Mouse (Mus musculus) midbrain, embryonic 10.5 days (tissue): ENCODE measurements around the gene Gm11492. TPM values are rescaled to one million over a fixed set of nuclear protein-coding genes. Genes with fewer than 3 reads are reported as not detected.

Experiments used
- DNase-seq: peaks from one replicate; pipeline ENCODE4 v3.0.0-alpha.2; 2017; ENCODE audit warnings: low spot score
- H3K27ac ChIP-seq: fragments of 300-500 bp; sonication (generic); replicated peaks from 2 replicates; pipeline ENCODE4 v1.5.1; 2016; ENCODE audit warnings: mild to moderate bottlenecking
- H3K27me3 ChIP-seq: fragments of 300-500 bp; sonication (generic); 2 replicates; pipeline ENCODE4 v1.6.1; 2016; ENCODE audit warnings: low read depth, mild to moderate bottlenecking; ENCODE audit not compliant: poor library complexity, severe bottlenecking
- H3K36me3 ChIP-seq: fragments of 300-500 bp; sonication (generic); 2 replicates; pipeline ENCODE4 v1.6.1; 2016; ENCODE audit warnings: mild to moderate bottlenecking, moderate library complexity
- H3K4me1 ChIP-seq: fragments of 300-500 bp; sonication (generic); 2 replicates; pipeline ENCODE4 v1.6.1; 2016
- H3K4me3 ChIP-seq: fragments of 300-500 bp; sonication (generic); 2 replicates; pipeline ENCODE4 v1.5.1; 2016; ENCODE audit warnings: mild to moderate bottlenecking, moderate library complexity
- H3K9me3 ChIP-seq: fragments of 300-500 bp; sonication (generic); replicated peaks from 2 replicates; pipeline ENCODE4 v1.6.1; 2016; ENCODE audit warnings: mild to moderate bottlenecking
- WGBS: fragments of 180-500 bp; shearing (Covaris S2); methylation state at CpG from one replicate; pipeline ENCODE4 v1.1.7; 2016; 5-methylcytosine and 5-hydroxymethylcytosine counted together
- polyA plus RNA-seq: library from polyadenylated mRNA; unstranded; fragments of >200 nt; fragmentation: Nextera tagmentation; extraction: Ambion mirVana; gene quantifications from 2 replicates; pipeline ENCODE4 v1.2.1, GENCODE M21; 2016

The Gm11492 gene
- polyA plus RNA-seq, 1 experiment from 2014 or later, result not detected

DNA sequence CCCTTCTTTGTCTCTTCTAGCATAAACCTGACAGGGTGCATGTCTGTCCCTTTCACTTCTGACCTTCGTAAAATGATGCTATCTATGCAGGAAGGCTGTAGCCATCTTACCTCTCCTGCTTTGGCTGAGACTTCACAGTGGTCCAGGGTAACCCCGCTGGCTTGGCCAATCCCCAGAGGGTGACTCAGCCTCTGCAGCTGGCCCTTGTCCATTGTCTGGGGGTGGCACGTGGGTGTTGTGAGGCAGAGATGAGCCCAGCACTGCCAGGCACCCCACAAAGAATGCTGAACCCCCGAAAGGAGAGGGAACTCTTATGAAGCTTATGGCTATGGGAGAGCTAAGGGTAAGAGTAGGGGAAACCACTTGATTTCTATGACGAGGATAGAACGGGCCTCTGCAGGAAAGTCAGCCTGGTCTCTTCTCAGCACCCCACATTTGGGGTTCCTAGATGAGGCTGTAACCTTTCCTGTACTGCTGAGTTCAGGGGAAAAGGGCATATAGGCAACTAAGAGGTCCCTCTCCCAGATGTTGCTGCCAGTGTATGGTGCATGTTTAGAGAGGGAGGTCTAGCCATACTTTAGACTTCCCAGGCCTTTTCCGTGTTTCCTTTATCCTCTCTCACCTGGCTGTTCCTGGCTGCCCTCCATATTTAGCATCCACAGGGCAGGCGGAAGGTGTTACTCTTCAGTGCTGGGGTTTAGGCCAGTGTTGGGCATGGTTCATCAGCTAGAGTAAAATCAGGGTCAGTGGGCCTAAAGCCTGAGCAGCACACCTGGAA lies 15.7 kb downstream of the Gm11492 start:
- Histone ChIP-seq H3K9me3 (no peaks in the 10 kb centered on the region), H3K4me1 (peaks cover 45% of the 10 kb centered on the region), H3K27ac (no peak overlapping the region), H3K36me3 (no peaks in the 10 kb centered on the region), H3K4me3 (no peak overlapping the region), H3K27me3 (peaks cover 21% of the 10 kb centered on the region)
- no peak for DNase-seq
- 84% methylated on average over 8 of the region's 8 CpGs for WGBS

GRCm38 (mm10) chr11:87583291-87584034 lies 17.0 kb downstream of the Gm11492 start:
- H3K27ac ChIP-seq, result no peak overlapping the region
- H3K4me3 ChIP-seq, result no peak overlapping the region
- H3K9me3 ChIP-seq, result no peaks in the 10 kb centered on the region
- DNase-seq, result no peak
- 89% methylated on average over 6 of the region's 6 CpGs for WGBS
- H3K4me1 ChIP-seq, result peaks cover 31% of the 10 kb centered on the region
- no peaks in the 10 kb centered on the region for H3K36me3 ChIP-seq
- peaks cover 14% of the 10 kb centered on the region for H3K27me3 ChIP-seq

DNA sequence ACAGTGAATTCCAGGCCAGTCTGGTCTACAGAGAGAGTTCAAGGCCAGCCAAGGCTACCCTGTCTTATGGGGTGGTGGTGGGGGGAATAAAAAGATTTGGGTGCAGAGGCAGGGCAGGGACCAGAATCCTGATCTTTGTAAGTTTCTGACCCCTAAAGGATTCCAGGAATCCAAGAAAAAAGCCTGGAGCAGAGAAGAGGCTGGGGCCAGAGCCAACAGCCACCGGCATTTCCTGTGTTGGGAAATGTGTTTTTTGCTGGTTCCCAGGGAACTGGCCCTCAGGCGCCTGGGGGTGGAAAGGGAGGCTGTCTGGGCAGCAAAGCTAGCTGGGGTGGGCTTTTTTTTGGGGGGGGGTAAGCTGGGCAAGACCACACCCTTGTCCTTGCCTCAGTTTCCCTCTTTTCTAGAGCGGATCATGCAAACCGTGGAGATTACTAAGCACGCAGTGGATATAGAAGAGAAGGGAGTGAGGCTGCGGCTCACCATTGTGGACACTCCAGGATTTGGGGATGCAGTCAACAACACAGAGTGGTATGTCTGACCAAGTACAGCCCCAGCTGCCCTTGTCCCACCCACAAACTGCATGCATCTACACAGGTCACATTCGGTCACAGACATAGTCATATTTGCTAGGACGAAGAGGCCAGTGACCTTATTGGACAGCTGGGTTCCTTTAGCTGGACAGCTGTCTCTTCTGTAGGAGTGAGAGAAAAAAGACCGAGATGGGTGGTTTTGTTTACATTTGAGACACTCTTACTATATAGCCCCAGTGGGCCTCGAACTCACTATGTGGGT lies 18.5 kb downstream of the Gm11492 start:
- peaks cover 4% of the 10 kb centered on the region; the same call in 1 of the 2 replicates for H3K27me3 ChIP-seq
- no peak for DNase-seq

DNA sequence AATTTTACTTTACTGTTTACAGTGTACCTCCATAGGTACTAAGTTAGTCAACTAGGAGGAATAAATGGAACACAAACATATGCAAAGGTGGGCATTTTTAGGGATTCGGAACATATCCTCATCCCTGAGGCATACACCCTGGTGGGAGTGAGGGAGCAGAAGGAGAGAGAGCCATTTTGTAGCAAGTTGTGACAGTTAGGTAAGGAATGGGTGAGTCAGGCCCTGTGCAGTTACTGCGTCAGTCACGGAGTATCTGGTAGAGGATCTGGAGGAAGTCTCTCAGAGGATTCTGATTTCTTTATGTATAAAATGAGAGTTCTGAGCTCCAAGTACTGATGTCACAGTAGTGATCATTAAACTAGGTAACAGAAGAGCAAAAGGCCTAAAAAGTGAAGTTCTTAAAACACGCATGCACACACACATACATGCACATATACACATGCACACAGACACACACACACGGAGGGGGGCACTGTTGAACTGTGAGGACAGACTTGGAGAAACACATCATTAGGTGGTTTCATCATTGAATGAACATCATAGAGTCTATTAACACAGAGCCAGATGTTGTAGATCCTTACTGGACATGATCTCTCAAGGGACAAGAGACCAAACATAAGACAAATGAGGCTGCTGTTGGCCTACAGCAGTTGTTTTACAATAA lies 20.9 kb downstream of the Gm11492 start:
- DNase-seq, result no peak
- H3K4me1 ChIP-seq, result peaks cover 30% of the 10 kb centered on the region
- no peaks in the 10 kb centered on the region for H3K36me3 ChIP-seq
- H3K27me3 ChIP-seq, result no peaks in the 10 kb centered on the region
- H3K27ac ChIP-seq, result no peak overlapping the region
- H3K4me3 ChIP-seq, result no peak overlapping the region
- WGBS, result 92% methylated on average over 5 of the region's 5 CpGs
- H3K9me3 ChIP-seq, result no peaks in the 10 kb centered on the region

More for the DNA sequence above, 18.5 kb downstream of the Gm11492 start:
- Histone ChIP-seq H3K27ac (no peak overlapping the region), H3K4me1 (peaks cover 31% of the 10 kb centered on the region), H3K36me3 (no peaks in the 10 kb centered on the region), H3K9me3 (no peaks in the 10 kb centered on the region), H3K4me3 (no peak overlapping the region)
- 89% methylated on average over 10 of the region's 10 CpGs for WGBS

GRCm38 (mm10) chr11:87589605-87590004 lies 23.2 kb downstream of the Gm11492 start:
- H3K4me1 ChIP-seq, result peaks cover 53% of the 10 kb centered on the region
- H3K36me3 ChIP-seq, result peaks cover 14% of the 10 kb centered on the region
- H3K27ac ChIP-seq, result no peak overlapping the region
- H3K4me3 ChIP-seq, result peak overlapping the region; percentile 93
- 92% methylated on average over 8 of the region's 8 CpGs for WGBS
- DNase-seq, result no peak
- H3K9me3 ChIP-seq, result no peaks in the 10 kb centered on the region
- H3K27me3 ChIP-seq, result no peaks in the 10 kb centered on the region

GRCm38 (mm10) chr11:87590841-87591525 lies 24.5 kb downstream of the Gm11492 start:
- peaks cover 16% of the 10 kb centered on the region for H3K36me3 ChIP-seq
- H3K4me1 ChIP-seq, result peaks cover 67% of the 10 kb centered on the region
- no peaks in the 10 kb centered on the region for H3K9me3 ChIP-seq
- DNase-seq, result no peak
- H3K4me3 ChIP-seq, result peak overlapping the region; percentile 93
- 3% methylated on average over 25 of the region's 25 CpGs for WGBS
- peak overlapping the region; percentile 93 for H3K27ac ChIP-seq
- H3K27me3 ChIP-seq, result no peaks in the 10 kb centered on the region

DNA sequence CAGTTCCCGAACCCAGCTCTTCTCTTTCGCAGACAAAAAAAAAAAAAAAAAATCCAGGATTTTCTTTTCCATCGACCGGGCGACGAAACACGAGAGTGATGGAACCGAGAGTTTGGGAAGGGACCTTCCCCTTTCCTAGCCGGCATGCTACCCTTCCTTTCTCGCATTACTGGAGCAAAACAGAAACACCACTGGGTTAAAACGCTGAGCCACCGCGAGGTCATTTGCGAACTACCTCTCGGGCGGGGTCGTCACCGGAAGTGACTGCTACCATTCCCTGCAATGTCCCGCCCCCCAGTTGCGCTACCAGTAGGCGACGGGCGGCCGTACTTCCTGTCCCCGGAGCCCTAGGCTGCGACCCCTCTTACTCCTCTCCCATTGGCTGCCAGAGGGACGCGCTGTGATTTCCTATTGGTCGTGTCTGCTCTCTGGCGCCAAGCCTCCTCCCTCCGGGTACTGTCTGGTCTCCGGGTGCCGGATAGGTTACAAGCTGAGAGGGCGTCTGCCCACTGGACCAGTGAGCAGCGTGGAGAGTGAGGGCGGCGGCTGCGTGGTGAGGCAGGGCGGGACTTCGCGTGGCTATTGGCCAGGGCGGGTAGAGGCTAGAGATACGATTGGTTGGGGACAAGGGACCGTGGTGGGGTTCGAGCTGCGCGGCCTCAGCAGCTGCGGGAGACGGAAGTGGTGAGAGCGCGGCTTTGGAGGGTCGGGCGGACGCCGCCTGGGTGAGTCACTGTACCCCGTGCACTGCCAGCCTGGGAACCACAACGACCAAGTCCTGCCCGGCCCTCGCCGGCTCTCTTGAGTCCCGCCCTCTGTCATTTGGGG lies 25.3 kb downstream of the Gm11492 start, which contains the start of gene Mtmr4:
Mtmr4 (plus strand) TSS at position 637 of the 828 bp plus-strand sequence.
- no peaks in the 10 kb centered on the region for H3K27me3 ChIP-seq
- peaks cover 74% of the 10 kb centered on the region for H3K4me1 ChIP-seq
- H3K36me3 ChIP-seq, result peaks cover 22% of the 10 kb centered on the region
- no peaks in the 10 kb centered on the region for H3K9me3 ChIP-seq
- peak within 1 kb of the TSS; percentile 93 for H3K4me3 ChIP-seq
- under 1% methylated on average over 61 of the region's 61 CpGs for WGBS
- peak; percentile 100 for DNase-seq
- peak within 1 kb of the TSS; percentile 93 for H3K27ac ChIP-seq

- WGBS, result under 1% methylated on average over 15 of the region's 15 CpGs
- no peaks in the 10 kb centered on the region for H3K27me3 ChIP-seq
- no peaks in the 10 kb centered on the region for H3K9me3 ChIP-seq
- H3K27ac ChIP-seq, result peak overlapping the region; percentile 93
- DNase-seq, result no peak
- H3K4me3 ChIP-seq, result peak overlapping the region; percentile 93
- peaks cover 80% of the 10 kb centered on the region for H3K4me1 ChIP-seq
- peaks cover 28% of the 10 kb centered on the region for H3K36me3 ChIP-seq
Measured at GRCm38 (mm10) chr11:87592354-87592695, 25.9 kb downstream of the Gm11492 start.

GRCm38 (mm10) chr11:87592713-87593598 lies 26.5 kb downstream of the Gm11492 start:
- Histone ChIP-seq H3K36me3 (peaks cover 34% of the 10 kb centered on the region), H3K4me3 (peak overlapping the region; percentile 93), H3K9me3 (no peaks in the 10 kb centered on the region), H3K27ac (peak overlapping the region; percentile 93), H3K27me3 (no peaks in the 10 kb centered on the region), H3K4me1 (peaks cover 81% of the 10 kb centered on the region)
- no peak for DNase-seq
- WGBS, result 51% methylated on average over 13 of the region's 13 CpGs

GRCm38 (mm10) chr11:87595327-87595841 lies 28.9 kb downstream of the Gm11492 start:
- Histone ChIP-seq H3K4me1 (peaks cover 63% of the 10 kb centered on the region), H3K27ac (peak overlapping the region; percentile 94), H3K4me3 (peak overlapping the region; percentile 84), H3K36me3 (peaks cover 58% of the 10 kb centered on the region), H3K9me3 (no peaks in the 10 kb centered on the region), H3K27me3 (no peaks in the 10 kb centered on the region)
- peak; percentile 89 for DNase-seq
- 3% methylated on average over 27 of the region's 37 CpGs for WGBS
